Mouse (Mus musculus) midbrain, postnatal 0 days (tissue): ENCODE measurements at regions not wholly inside any gene's neighbourhood (a gene's known extent, or its start where the extent isn't known, plus 50 kb on each side); places are given as distances from the start of the nearest gene placed in this dataset.

Source experiments
- ATAC-seq: fragments of 200-750 bp; cut with Nextera tagmentation; 2 replicates; pipeline ENCODE4 v1.8.0; 2017; ENCODE audit warnings: moderate number of reproducible peaks, mild to moderate bottlenecking, moderate TSS enrichment, moderate library complexity; ENCODE audit not compliant: low FRiP score
- DNase-seq: peaks from one replicate; pipeline ENCODE4 v3.0.0-alpha.2; 2015; ENCODE audit warnings: low spot score
- H3K27ac ChIP-seq: fragments of 300-500 bp; sonication (generic); 2 replicates; pipeline ENCODE4 v1.5.1; 2014; ENCODE audit warnings: low read depth, mild to moderate bottlenecking, low read length, mixed read lengths
- H3K27me3 ChIP-seq: fragments of 300-500 bp; sonication (generic); 2 replicates; pipeline ENCODE4 v1.6.1; 2014; ENCODE audit warnings: low read length, control low read depth, mixed read lengths; ENCODE audit not compliant: insufficient read depth
- H3K36me3 ChIP-seq: fragments of 300-500 bp; sonication (generic); 2 replicates; pipeline ENCODE4 v1.6.1; 2014; ENCODE audit warnings: low read length, control low read depth, mixed read lengths; ENCODE audit not compliant: insufficient read depth
- H3K4me1 ChIP-seq: fragments of 300-500 bp; sonication (generic); 2 replicates; pipeline ENCODE4 v1.6.1; 2014; ENCODE audit warnings: mild to moderate bottlenecking, control low read depth, antibody characterized with exemption, low read length, mixed read lengths; ENCODE audit not compliant: insufficient read depth
- H3K4me2 ChIP-seq: fragments of 300-500 bp; sonication (generic); 2 replicates; pipeline ENCODE4 v1.6.1; 2014; ENCODE audit warnings: low read depth, mild to moderate bottlenecking, low read length, mixed read lengths; ENCODE audit not compliant: poor library complexity, severe bottlenecking
- H3K4me3 ChIP-seq: fragments of 300-500 bp; sonication (generic); 2 replicates; pipeline ENCODE4 v1.5.1; 2014; ENCODE audit warnings: low read depth, mild to moderate bottlenecking, low read length, moderate library complexity
- H3K9ac ChIP-seq: fragments of 300-500 bp; sonication (generic); replicated peaks from 2 replicates; pipeline ENCODE4 v1.6.1; 2014; ENCODE audit warnings: mild to moderate bottlenecking, low read length, moderate library complexity, mixed read lengths; ENCODE audit not compliant: poor library complexity, severe bottlenecking
- H3K9me3 ChIP-seq: fragments of 300-500 bp; sonication (generic); 2 replicates; pipeline ENCODE4 v1.6.1; 2016; ENCODE audit warnings: low read length, control low read depth
- CTCF ChIP-seq: IDR thresholded peaks from 2 replicates; pipeline ENCODE4 v1.5.1; 2016; ENCODE audit warnings: antibody characterized with exemption, mild to moderate bottlenecking
- WGBS: fragments of 180-500 bp; shearing (Covaris S2); extraction: QIAGEN DNeasy Blood & Tissue Kit; methylation state at CpG from one replicate; pipeline ENCODE4 v1.1.7; 2014; 5-methylcytosine and 5-hydroxymethylcytosine counted together

DNA sequence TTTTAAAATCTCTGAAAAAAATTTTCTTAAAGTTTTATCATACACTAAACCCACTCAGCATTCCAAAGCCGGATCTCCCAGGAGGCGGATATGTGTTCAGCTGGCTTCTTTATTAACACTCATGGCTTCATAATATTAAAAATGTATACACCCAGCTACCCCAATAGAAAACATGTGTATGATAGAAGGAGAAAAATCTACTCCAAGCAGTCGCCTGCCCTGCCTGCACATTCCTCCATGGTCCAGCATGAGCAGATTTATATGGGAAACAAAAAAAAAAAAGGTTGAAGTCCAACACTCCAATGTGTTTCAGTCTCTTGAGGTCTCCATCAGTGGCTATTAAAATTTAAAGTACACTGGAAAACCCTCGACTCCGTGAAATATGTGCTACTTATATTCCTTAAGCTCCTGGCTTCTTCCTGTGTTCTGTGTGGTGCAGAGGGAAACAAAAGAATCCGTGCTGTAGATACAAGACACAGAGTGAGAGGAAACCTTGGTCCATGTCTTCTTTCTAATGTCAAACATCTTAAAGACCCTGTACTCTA is 142.0 kb upstream of the Ppargc1a start:
- Histone ChIP-seq H3K36me3 (no peaks in the 10 kb centered on the region), H3K9me3 (no peaks in the 10 kb centered on the region), H3K9ac (no peak overlapping the region), H3K27ac (no peak overlapping the region), H3K4me1 (no peaks in the 10 kb centered on the region), H3K4me2 (no peak overlapping the region), H3K27me3 (no peaks in the 10 kb centered on the region), H3K4me3 (no peak overlapping the region)
- no peak for TF ChIP-seq CTCF
- ATAC-seq, result no peak
- no peak for DNase-seq
- WGBS, result 83% methylated on average over 6 of the region's 6 CpGs

- peak; percentile 65; the same call in 1 of the 2 replicates for ATAC-seq
- TF ChIP-seq CTCF, result no peak
- H3K9ac ChIP-seq, result no peak overlapping the region
- H3K36me3 ChIP-seq, result no peaks in the 10 kb centered on the region
- DNase-seq, result peak; percentile 67
- 74% methylated on average over 4 of the region's 4 CpGs for WGBS
- no peak overlapping the region for H3K4me2 ChIP-seq
- no peaks in the 10 kb centered on the region for H3K4me1 ChIP-seq
- H3K4me3 ChIP-seq, result no peak overlapping the region
- H3K9me3 ChIP-seq, result no peaks in the 10 kb centered on the region
- H3K27ac ChIP-seq, result no peak overlapping the region
- no peaks in the 10 kb centered on the region for H3K27me3 ChIP-seq
Observed at GRCm38 (mm10) chr5:51679884-51680283, 112.4 kb upstream of the Ppargc1a start.

DNA sequence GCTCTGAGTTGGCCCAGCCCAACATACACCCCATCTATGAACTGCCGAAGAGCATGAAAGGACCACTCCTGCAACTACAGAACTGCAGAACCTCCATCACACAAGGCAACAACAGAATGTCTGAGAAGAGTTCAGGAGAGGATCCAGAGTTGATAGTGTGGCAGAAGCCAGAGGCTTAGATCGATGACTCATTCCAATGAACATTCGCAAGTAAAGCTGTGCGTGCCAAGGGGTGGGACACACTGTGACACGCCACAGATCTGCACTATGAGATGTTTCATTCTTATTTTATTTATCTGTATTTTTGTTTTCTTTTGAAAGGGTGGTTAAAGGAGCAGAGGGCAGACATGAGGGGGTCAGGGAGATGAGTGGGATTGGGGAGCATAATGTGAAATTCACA is 103.7 kb upstream of the Ppargc1a start:
- H3K27ac ChIP-seq, result no peak overlapping the region
- H3K36me3 ChIP-seq, result no peaks in the 10 kb centered on the region
- no peak for DNase-seq
- WGBS, result 95% methylated on average over 5 of the region's 5 CpGs
- H3K4me2 ChIP-seq, result no peak overlapping the region
- H3K4me1 ChIP-seq, result no peaks in the 10 kb centered on the region
- no peaks in the 10 kb centered on the region for H3K27me3 ChIP-seq
- no peaks in the 10 kb centered on the region for H3K9me3 ChIP-seq
- no peak for ATAC-seq
- no peak overlapping the region for H3K9ac ChIP-seq
- no peak for TF ChIP-seq CTCF
- H3K4me3 ChIP-seq, result no peak overlapping the region

DNA sequence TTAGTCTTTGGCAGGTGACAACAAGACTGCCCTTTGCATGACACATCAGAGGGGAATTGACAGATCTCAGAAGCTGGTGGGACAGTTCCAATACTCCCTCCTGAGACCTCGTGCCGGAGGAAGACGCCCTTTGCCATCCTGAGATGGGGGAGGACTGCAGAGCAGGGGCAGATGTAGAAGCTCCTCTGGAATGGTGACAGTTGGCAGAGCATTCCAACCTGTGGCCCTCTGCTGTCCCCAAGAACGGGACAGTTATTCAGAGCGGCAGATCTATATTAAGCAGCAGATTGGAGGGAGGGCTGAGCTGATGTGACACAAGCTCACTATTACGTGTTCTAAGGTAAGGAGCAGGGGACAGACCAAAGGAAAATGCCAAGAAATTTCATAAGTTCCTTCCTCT is 97.7 kb upstream of the Ppargc1a start:
- no peak overlapping the region for H3K27ac ChIP-seq
- WGBS, result 90% methylated on average over 6 of the region's 6 CpGs
- no peak for TF ChIP-seq CTCF
- no peak overlapping the region for H3K9ac ChIP-seq
- no peaks in the 10 kb centered on the region for H3K36me3 ChIP-seq
- no peaks in the 10 kb centered on the region for H3K4me1 ChIP-seq
- DNase-seq (no peak), ATAC-seq (no peak)
- H3K9me3 ChIP-seq, result no peaks in the 10 kb centered on the region
- H3K4me3 ChIP-seq, result no peak overlapping the region
- no peak overlapping the region for H3K4me2 ChIP-seq
- H3K27me3 ChIP-seq, result no peaks in the 10 kb centered on the region

GRCm38 (mm10) chr5:51658232-51658896 is 90.8 kb upstream of the Ppargc1a start:
- Histone ChIP-seq H3K9me3 (no peaks in the 10 kb centered on the region), H3K4me2 (no peak overlapping the region), H3K36me3 (no peaks in the 10 kb centered on the region), H3K9ac (no peak overlapping the region), H3K27ac (no peak overlapping the region), H3K27me3 (no peaks in the 10 kb centered on the region), H3K4me1 (no peaks in the 10 kb centered on the region), H3K4me3 (no peak overlapping the region)
- WGBS, result 34% methylated on average over 6 of the region's 6 CpGs
- DNase-seq, result no peak
- TF ChIP-seq CTCF, result no peak
- no peak for ATAC-seq

GRCm38 (mm10) chr5:51653507-51653906 is 86.0 kb upstream of the Ppargc1a start:
- no peaks in the 10 kb centered on the region for H3K36me3 ChIP-seq
- H3K9ac ChIP-seq, result no peak overlapping the region
- no peak for DNase-seq
- no peaks in the 10 kb centered on the region for H3K9me3 ChIP-seq
- H3K4me1 ChIP-seq, result no peaks in the 10 kb centered on the region
- no peak overlapping the region for H3K27ac ChIP-seq
- no peaks in the 10 kb centered on the region for H3K27me3 ChIP-seq
- H3K4me2 ChIP-seq, result no peak overlapping the region
- no peak overlapping the region for H3K4me3 ChIP-seq
- ATAC-seq, result no peak
- TF ChIP-seq CTCF, result no peak
- WGBS, result 95% methylated on average over 2 of the region's 2 CpGs
